Mouse (Mus musculus): ENCODE measurements around the gene Clmn.

Clmn gene

DNA sequence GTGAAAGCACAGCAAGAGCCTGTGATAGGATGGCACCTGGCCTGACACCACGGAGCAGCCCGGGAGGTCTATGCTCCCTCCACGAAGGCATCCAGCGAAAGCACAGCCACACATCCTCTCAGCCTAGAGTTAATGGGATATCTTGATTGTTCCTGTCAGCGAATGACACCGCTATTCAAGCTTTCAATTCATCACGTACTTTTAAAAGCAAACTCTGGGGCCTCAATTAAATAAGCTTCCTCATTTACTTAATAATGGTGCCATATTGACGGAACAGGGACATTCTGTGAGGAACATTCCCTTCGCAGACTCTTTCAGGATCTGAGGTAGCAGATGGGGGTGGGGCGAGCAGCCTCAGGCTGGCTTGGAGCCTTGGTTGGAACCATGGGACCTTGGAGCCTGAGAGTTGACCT, 14.7 kb upstream of the Clmn start:
- DNase-seq (ENCODE audit: low spot score) = no peak

DNA sequence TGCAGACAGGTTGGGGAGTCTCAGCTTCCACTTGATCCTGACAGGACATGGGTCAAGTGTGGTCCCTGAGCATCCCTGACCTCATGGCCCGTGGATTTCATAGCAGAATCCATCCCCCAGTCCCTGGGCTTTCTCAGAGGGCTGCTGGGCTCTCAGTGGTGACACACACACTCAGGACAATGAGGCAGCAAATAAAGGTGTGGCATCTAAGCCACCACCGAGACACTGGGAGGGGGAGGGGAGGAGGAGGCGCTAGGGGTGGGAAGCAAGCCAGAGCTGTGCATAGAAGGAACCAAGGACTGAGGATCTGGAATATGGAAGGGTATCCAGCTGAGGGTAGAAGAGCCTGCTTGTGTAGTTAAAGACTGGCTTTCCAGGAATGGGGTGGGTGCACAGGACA, 11.2 kb upstream of the Clmn start:
- no peak for DNase-seq (ENCODE audit: low spot score)

DNA sequence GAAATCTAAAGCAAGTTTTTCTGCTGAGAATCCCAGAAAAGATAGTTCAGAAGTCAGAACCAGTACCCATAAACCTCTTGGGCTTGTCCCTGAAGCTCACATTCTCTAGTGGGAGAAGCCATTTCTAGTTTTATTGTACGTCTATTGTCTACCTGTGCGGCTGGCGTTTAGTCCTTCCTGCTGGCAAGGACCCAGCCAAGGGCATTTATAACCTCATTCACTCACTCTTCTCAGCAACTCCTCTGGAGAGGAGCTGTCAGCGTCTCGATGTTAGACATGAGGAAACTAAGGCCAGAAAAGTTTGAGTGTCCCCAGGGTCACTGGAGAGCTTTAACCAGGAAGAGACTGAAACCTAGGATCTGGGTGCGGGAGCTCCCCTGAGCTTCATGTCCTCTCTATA, 7.1 kb upstream of the Clmn start:
- no peak for DNase-seq (ENCODE audit: low spot score)

GRCm38 (mm10) chr12:104869737-104870136, 4.9 kb upstream of the Clmn start:
- no peak for DNase-seq (ENCODE audit: low spot score)

- no peak for DNase-seq (ENCODE audit: low spot score)
Observed at GRCm38 (mm10) chr12:104868430-104868829, 3.6 kb upstream of the Clmn start.

DNA sequence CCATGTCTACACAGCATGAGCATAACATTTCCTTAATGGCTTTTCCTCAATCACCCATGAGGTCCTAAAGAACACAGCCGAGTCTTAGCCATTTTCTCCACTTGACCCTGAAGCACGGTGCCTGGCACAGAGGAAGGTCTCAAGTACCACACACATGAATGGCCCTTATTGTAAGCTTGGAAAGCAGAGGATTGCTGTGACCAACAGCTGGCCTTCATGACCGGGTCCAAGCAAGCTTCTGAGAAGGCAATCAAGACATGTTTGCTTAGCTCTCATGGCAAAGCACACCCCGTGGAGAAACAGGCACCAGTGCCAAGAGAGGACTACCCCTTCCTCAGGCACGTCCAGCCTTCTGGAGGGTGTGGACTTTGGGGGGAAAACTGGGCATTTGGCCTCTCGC, 3.0 kb upstream of the Clmn start:
- no peak for DNase-seq (ENCODE audit: low spot score)

GRCm38 (mm10) chr12:104865166-104865535, 275 bp upstream of the Clmn start:
- no peak for DNase-seq (ENCODE audit: low spot score)

- DNase-seq (ENCODE audit: low spot score) = no peak
Observed at GRCm38 (mm10) chr12:104863653-104864052, 1.2 kb downstream of the Clmn start.

DNA sequence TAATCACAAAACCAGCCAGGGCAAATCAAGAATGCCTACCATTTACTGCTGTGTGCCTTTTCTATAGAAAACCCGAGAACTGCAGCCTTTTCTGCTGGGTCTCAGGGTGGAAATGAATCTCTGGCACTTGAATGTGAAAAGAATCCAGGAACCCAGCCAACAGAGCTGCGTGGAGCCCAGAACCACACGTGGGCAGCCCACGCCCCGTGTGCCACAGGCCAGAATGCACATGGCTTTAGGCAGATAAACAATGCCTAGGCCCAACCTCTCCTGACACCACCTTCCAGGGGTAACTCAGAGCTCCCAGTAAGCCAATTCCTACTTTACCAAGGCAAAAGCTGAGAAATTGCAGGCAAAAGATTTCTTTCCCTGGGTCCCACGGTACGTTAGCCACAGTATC, 5.7 kb downstream of the Clmn start:
- no peak for DNase-seq (ENCODE audit: low spot score)

GRCm38 (mm10) chr12:104858732-104859131, 6.1 kb downstream of the Clmn start:
- no peak for DNase-seq (ENCODE audit: low spot score)

DNA sequence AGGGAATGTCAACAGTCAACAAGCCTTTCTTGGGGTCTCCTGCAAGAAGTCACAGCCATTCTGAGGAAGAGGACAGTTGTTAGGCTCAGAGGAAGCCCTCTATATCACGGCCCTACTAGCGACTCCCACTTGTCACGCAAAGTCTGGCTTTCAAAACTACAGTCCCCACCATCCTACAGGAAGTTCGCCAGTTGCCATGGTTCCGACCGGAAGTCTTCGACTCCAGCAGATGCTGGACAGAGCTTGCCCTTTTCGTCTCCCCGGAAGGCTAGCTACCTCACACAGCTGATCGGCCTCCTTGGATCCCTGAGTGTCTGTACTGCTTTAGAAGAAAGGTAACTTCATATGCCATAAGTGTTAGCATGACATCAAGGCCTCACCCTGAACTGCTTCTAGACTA, 7.3 kb downstream of the Clmn start:
- no peak for DNase-seq (ENCODE audit: low spot score)

GRCm38 (mm10) chr12:104856540-104856939, 8.3 kb downstream of the Clmn start:
- DNase-seq (ENCODE audit: low spot score) = no peak

DNA sequence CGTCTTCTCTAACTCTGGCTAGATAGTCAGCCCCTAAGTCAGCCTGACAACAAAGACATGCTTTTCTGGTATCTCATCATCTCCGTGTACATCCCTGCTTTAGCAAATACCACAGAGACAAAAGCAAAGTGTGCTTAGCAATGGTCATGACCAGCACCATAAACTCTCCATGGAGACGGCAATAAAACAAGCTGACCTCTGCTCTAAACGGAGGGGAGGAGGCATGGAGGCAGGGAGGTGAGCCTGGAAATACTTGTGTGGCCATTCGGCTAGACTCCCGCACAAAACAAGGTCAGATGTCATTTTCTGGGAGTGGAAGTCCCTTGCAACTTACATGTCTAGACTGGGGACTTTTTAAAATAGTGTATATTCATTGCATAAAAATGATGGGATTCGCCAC, 9.3 kb downstream of the Clmn start:
- DNase-seq (ENCODE audit: low spot score) = no peak

DNA sequence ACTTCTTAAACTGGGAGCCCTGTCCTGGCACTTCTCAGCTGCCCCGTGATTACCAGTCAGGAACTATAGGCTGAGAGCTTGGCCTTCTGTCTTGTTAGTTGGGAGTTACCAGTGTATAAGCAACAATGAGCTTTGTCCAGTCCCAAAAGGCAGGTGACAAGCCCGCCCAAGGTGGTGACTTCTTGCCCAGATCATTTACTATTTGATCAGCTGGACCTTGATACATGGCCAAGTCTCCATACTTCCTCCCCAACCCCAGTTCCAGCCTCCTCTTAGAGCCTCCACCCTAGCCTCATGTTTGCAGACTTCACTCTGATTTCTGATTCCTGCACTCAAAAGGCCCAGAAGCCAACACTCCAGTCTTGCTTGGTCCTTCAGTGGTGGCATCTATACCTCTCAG, 10.1 kb downstream of the Clmn start:
- no peak for DNase-seq (ENCODE audit: low spot score)

- no peak for DNase-seq (ENCODE audit: low spot score)
Observed at GRCm38 (mm10) chr12:104853374-104853773, 11.5 kb downstream of the Clmn start.

DNA sequence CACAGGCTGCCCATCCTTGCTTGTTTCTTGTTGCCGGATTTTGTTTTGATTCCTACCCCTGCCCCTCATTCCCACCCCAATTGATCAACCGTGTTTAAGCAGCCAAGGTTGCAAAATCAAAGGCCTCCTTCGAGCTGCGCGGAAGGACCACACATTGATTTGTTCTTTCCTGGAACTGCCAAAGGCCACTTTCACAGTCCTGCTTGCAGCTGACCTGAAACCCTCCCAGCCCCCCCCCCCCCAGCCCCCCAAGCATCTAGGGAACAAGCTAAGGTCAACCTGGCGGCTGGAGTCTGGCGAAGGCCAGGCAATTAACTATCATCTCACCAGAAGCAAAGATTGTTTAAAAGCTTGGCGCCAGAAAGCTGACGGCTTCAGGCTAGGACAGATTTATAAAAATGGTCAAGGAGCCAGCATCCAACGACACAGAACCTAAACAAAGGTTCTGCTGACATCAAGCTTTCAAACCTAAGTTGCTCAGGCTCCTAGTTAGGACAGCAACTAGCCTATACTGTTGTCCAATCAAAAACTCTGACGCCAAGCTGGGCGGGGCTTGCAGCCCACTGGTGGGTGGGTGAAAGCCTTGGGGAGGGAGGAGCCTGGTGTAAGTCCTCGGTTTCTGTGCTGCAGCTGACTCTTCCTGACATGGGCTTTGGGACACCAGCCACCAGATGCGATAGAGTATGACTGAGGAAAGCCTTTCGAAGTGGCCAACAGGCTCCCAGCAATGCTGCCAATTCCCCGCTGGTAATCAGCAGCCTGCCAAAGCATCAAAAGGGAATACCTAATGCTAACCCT, 13.0 kb downstream of the Clmn start:
- no peak for DNase-seq (ENCODE audit: low spot score)

- DNase-seq (ENCODE audit: low spot score) = no peak
Observed at GRCm38 (mm10) chr12:104850119-104850518, 14.8 kb downstream of the Clmn start.

- DNase-seq (ENCODE audit: low spot score) = no peak
Observed at GRCm38 (mm10) chr12:104848667-104849066, 16.2 kb downstream of the Clmn start.

DNA sequence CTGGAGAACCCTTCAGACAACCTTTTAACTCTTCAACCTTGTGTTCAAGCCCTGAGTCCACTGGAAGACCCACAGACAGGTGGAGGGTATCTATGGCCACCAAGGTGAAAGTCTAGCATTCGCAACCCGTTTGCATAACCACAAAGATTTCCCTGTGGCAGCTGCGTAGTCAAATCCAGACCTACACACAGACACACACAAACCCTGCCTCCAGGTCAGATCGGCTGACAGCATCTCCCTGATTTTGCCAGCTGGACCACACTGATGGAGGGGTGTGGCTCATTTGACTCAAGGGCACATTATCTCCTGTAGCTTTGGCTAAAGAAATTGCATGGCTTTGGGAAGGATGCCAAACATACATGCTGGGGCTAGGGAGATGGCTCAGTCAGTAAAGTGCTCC, 17.6 kb downstream of the Clmn start:
- no peak for DNase-seq (ENCODE audit: low spot score)

DNA sequence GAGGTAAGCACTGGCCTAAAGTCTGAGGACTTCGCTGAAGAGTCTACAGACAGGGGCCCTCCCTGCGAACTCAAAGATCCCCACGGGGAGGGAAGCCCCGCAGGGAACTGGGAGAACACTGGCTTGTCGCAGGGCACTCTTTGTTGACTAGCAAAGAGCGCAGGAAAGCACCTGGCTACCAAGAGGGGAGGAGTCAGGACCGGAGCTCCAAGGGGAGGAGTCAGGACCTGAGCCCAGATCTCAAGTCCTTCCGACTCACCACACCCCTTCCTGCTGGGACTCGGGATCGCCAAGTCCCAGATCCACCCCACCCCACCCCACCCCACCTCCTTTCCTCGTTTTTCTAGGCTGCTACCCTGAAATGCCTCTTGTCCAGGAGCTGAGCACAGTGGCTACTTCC, 19.2 kb downstream of the Clmn start:
- no peak for DNase-seq (ENCODE audit: low spot score)

- DNase-seq (ENCODE audit: low spot score) = no peak
Observed at GRCm38 (mm10) chr12:104844989-104845388, 19.9 kb downstream of the Clmn start.

GRCm38 (mm10) chr12:104844279-104844678, 20.6 kb downstream of the Clmn start:
- DNase-seq (ENCODE audit: low spot score) = no peak

DNA sequence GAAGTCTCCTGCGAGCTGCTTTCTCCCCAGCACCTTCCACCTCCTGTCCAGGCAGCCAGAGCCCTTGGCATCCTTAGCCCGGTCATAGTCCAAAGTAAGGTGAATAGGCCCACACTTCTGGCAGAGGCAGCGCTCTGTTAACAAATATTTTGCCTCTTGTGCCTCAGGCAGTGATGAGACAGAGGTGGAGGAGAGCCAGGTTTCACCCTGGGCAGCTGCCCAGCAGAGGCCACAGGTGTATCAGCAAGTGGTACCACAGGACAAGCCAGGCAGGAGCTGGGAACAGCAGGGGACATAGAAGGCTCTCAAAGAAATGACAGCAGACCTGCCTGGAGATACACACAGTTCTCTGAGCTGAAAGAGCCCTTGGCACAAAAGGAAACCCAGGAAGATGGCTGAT, 23.6 kb downstream of the Clmn start:
- DNase-seq (ENCODE audit: low spot score) = no peak

GRCm38 (mm10) chr12:104838987-104839386, 25.9 kb downstream of the Clmn start:
- no peak for DNase-seq (ENCODE audit: low spot score)
